Mouse (Mus musculus): ENCODE results near the gene Klhl26.

The Klhl26 gene

GRCm38 (mm10) chr8:70410281-70410680, 66.5 kb downstream of the Klhl26 start:
- H3K4me3 ChIP-seq (replicated peaks; ENCODE audit: low read length) = no peak overlapping the region
- H3K27me3 ChIP-seq (ENCODE audit: insufficient read depth, low read length) = no peaks in the 10 kb centered on the region
- H3K4me1 ChIP-seq (replicated peaks; ENCODE audit: low read depth, low read length) = peaks cover 40% of the 10 kb centered on the region
- no peaks in the 10 kb centered on the region for H3K9me3 ChIP-seq (ENCODE audit: low read length)
- TF ChIP-seq POU5F1 (IDR thresholded peaks at IDR 0.05; ENCODE audit: borderline replicate concordance, low read length) (no peak), NANOG (IDR thresholded peaks at IDR 0.05; ENCODE audit: borderline replicate concordance, low read length) (no peak), CTCF (conservative IDR thresholded peaks at IDR 0.05; ENCODE audit: low read length) (no peak)
- peaks cover 13% of the 10 kb centered on the region; the same call in 1 of the 2 replicates for H3K36me3 ChIP-seq (ENCODE audit: insufficient read depth, low read length)

- H3K27me3 ChIP-seq (ENCODE audit: insufficient read depth, low read length) = no peaks in the 10 kb centered on the region
- H3K4me1 ChIP-seq (replicated peaks; ENCODE audit: low read depth, low read length) = peaks cover 42% of the 10 kb centered on the region
- TF ChIP-seq CTCF (conservative IDR thresholded peaks at IDR 0.05; ENCODE audit: low read length) (no peak), NANOG (IDR thresholded peaks at IDR 0.05; ENCODE audit: borderline replicate concordance, low read length) (no peak), POU5F1 (IDR thresholded peaks at IDR 0.05; ENCODE audit: borderline replicate concordance, low read length) (no peak)
- H3K9me3 ChIP-seq (ENCODE audit: low read length) = no peaks in the 10 kb centered on the region
- peaks cover 13% of the 10 kb centered on the region; the same call in 1 of the 2 replicates for H3K36me3 ChIP-seq (ENCODE audit: insufficient read depth, low read length)
- H3K4me3 ChIP-seq (replicated peaks; ENCODE audit: low read length) = no peak overlapping the region
These were observed 67.3 kb downstream of the Klhl26 start for GRCm38 (mm10) chr8:70409455-70409871.

DNA sequence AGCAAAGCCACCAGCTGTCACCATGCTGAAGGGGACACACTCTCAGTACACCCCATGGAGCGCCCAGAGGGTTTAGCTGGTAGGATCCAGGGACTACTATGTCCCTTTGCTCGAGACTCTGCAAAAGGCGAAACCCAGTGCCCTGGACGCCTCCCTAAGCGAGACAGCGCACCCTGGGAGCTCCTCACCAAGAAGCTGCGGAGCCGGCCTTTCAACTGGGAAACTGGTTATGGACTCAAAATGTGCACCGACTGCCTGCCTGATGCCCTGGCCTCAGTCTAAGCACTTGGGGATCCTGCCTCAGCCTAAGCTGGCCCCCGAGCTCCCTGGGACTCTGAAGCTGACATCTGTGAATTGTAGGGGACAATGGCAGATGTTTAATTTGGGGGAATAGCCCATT, 67.7 kb downstream of the Klhl26 start:
- Histone ChIP-seq H3K4me3 (replicated peaks; ENCODE audit: low read length) (no peak overlapping the region), H3K4me1 (replicated peaks; ENCODE audit: low read depth, low read length) (peaks cover 42% of the 10 kb centered on the region), H3K27me3 (ENCODE audit: insufficient read depth, low read length) (no peaks in the 10 kb centered on the region), H3K9me3 (ENCODE audit: low read length) (no peaks in the 10 kb centered on the region), H3K36me3 (ENCODE audit: insufficient read depth, low read length) (peaks cover 10% of the 10 kb centered on the region; the same call in 1 of the 2 replicates)
- no peak for TF ChIP-seq POU5F1 (IDR thresholded peaks at IDR 0.05; ENCODE audit: borderline replicate concordance, low read length)
- no peak for TF ChIP-seq NANOG (IDR thresholded peaks at IDR 0.05; ENCODE audit: borderline replicate concordance, low read length)
- TF ChIP-seq CTCF (conservative IDR thresholded peaks at IDR 0.05; ENCODE audit: low read length) = no peak

GRCm38 (mm10) chr8:70408301-70408700, 68.5 kb downstream of the Klhl26 start:
- no peak for TF ChIP-seq NANOG (IDR thresholded peaks at IDR 0.05; ENCODE audit: borderline replicate concordance, low read length)
- no peak for TF ChIP-seq POU5F1 (IDR thresholded peaks at IDR 0.05; ENCODE audit: borderline replicate concordance, low read length)
- TF ChIP-seq CTCF (conservative IDR thresholded peaks at IDR 0.05; ENCODE audit: low read length) = no peak
- no peak overlapping the region for H3K4me3 ChIP-seq (replicated peaks; ENCODE audit: low read length)
- peaks cover 42% of the 10 kb centered on the region for H3K4me1 ChIP-seq (replicated peaks; ENCODE audit: low read depth, low read length)
- H3K9me3 ChIP-seq (ENCODE audit: low read length) = no peaks in the 10 kb centered on the region
- no peaks in the 10 kb centered on the region for H3K27me3 ChIP-seq (ENCODE audit: insufficient read depth, low read length)
- H3K36me3 ChIP-seq (ENCODE audit: insufficient read depth, low read length) = peaks cover 6% of the 10 kb centered on the region; the same call in 1 of the 2 replicates

- Histone ChIP-seq H3K4me3 (replicated peaks; ENCODE audit: low read length) (no peak overlapping the region; the same call in 1 of the 2 replicates), H3K4me1 (replicated peaks; ENCODE audit: low read depth, low read length) (peaks cover 42% of the 10 kb centered on the region), H3K36me3 (ENCODE audit: insufficient read depth, low read length) (no peaks in the 10 kb centered on the region; the same call in 1 of the 2 replicates), H3K27me3 (ENCODE audit: insufficient read depth, low read length) (no peaks in the 10 kb centered on the region), H3K9me3 (ENCODE audit: low read length) (no peaks in the 10 kb centered on the region)
- TF ChIP-seq NANOG (IDR thresholded peaks at IDR 0.05; ENCODE audit: borderline replicate concordance, low read length) (no peak), CTCF (conservative IDR thresholded peaks at IDR 0.05; ENCODE audit: low read length) (no peak), POU5F1 (IDR thresholded peaks at IDR 0.05; ENCODE audit: borderline replicate concordance, low read length) (no peak)
These were observed 70.2 kb downstream of the Klhl26 start for GRCm38 (mm10) chr8:70406427-70407069.

- no peaks in the 10 kb centered on the region for H3K27me3 ChIP-seq (ENCODE audit: insufficient read depth, low read length)
- H3K4me1 ChIP-seq (replicated peaks; ENCODE audit: low read depth, low read length) = peaks cover 42% of the 10 kb centered on the region
- no peak overlapping the region for H3K4me3 ChIP-seq (replicated peaks; ENCODE audit: low read length)
- no peaks in the 10 kb centered on the region for H3K9me3 ChIP-seq (ENCODE audit: low read length)
- no peaks in the 10 kb centered on the region; the same call in 1 of the 2 replicates for H3K36me3 ChIP-seq (ENCODE audit: insufficient read depth, low read length)
- no peak for TF ChIP-seq POU5F1 (IDR thresholded peaks at IDR 0.05; ENCODE audit: borderline replicate concordance, low read length)
- no peak for TF ChIP-seq NANOG (IDR thresholded peaks at IDR 0.05; ENCODE audit: borderline replicate concordance, low read length)
- no peak for TF ChIP-seq CTCF (conservative IDR thresholded peaks at IDR 0.05; ENCODE audit: low read length)
These were observed 71.6 kb downstream of the Klhl26 start for GRCm38 (mm10) chr8:70405189-70405588.

GRCm38 (mm10) chr8:70404212-70404611, 72.6 kb downstream of the Klhl26 start:
- Histone ChIP-seq H3K4me3 (replicated peaks; ENCODE audit: low read length) (no peak overlapping the region), H3K36me3 (ENCODE audit: insufficient read depth, low read length) (no peaks in the 10 kb centered on the region; the same call in 1 of the 2 replicates)

More at GRCm38 (mm10) chr8:70404212-70404611, 72.6 kb downstream of the Klhl26 start:
- TF ChIP-seq CTCF (conservative IDR thresholded peaks at IDR 0.05; ENCODE audit: low read length) = peak; percentile 24
- TF ChIP-seq NANOG (IDR thresholded peaks at IDR 0.05; ENCODE audit: borderline replicate concordance, low read length) = no peak
- TF ChIP-seq POU5F1 (IDR thresholded peaks at IDR 0.05; ENCODE audit: borderline replicate concordance, low read length) = no peak
- Histone ChIP-seq H3K4me1 (replicated peaks; ENCODE audit: low read depth, low read length) (peaks cover 37% of the 10 kb centered on the region), H3K27me3 (ENCODE audit: insufficient read depth, low read length) (no peaks in the 10 kb centered on the region), H3K9me3 (ENCODE audit: low read length) (no peaks in the 10 kb centered on the region)
